Mouse (Mus musculus) MEL (cell line): Measurements from ENCODE around the gene Fam102a. TPM values are rescaled to one million over a fixed set of nuclear protein-coding genes. Genes with fewer than 3 reads are reported as not detected.

Experiments
- DNase-seq: peaks from one replicate; pipeline ENCODE4 v3.0.0; 2011; ENCODE audit warnings: low read depth, low spot score
- H3K27ac ChIP-seq: 2 replicates; pipeline ENCODE4 v1.5.1; 2012; ENCODE audit warnings: low read depth, mild to moderate bottlenecking, control low read depth, low read length, moderate library complexity; ENCODE audit not compliant: control insufficient read depth
- H3K27me3 ChIP-seq, 2 experiments: fragments of 150-350 bp in 1 of 2; sonication (generic) in 1 of 2; 2 replicates each; pipeline ENCODE4 v1.6.1; 2012; ENCODE audit warnings: low read length in 2 of 2, mild to moderate bottlenecking in 2 of 2, improper control_type of control experiment in 1 of 2, moderate library complexity in 1 of 2; ENCODE audit not compliant: insufficient read depth in 2 of 2, control insufficient read depth in 1 of 2
- H3K36me3 ChIP-seq, 2 experiments: 2 replicates each; pipeline ENCODE4 v1.6.1; 2012 to 2014; ENCODE audit warnings: low read length in 2 of 2, improper control_type of control experiment in 1 of 2, inconsistent platforms in 1 of 2, mild to moderate bottlenecking in 1 of 2; ENCODE audit not compliant: insufficient read depth in 2 of 2, control insufficient read depth in 1 of 2
- H3K4me1 ChIP-seq, 2 experiments: fragments of 150-350 bp in 1 of 2; sonication (generic) in 1 of 2; 2 replicates each; pipeline ENCODE4 v1.6.1; 2012; ENCODE audit warnings: low read length in 2 of 2, improper control_type of control experiment in 1 of 2, mild to moderate bottlenecking in 1 of 2; ENCODE audit not compliant: insufficient read depth in 2 of 2, control insufficient read depth in 1 of 2
- H3K4me3 ChIP-seq, 2 experiments: fragments of 150-350 bp in 1 of 2; sonication (generic) in 1 of 2; 2 replicates each; pipeline ENCODE4 v1.5.1; 2012; ENCODE audit warnings: low read depth in 2 of 2, low read length in 2 of 2, mild to moderate bottlenecking in 2 of 2, moderate library complexity in 2 of 2, control low read depth in 1 of 2, improper control_type of control experiment in 1 of 2; ENCODE audit not compliant: control insufficient read depth in 1 of 2, insufficient read depth in 1 of 2
- H3K79me2 ChIP-seq: 2 replicates; pipeline ENCODE4 v1.6.1; 2012; ENCODE audit warnings: mild to moderate bottlenecking, low read length, moderate library complexity; ENCODE audit not compliant: control insufficient read depth, poor library complexity, insufficient read depth
- H3K9ac ChIP-seq: 2 replicates; pipeline ENCODE4 v1.6.1; 2012; ENCODE audit warnings: low read depth, mild to moderate bottlenecking, control low read depth, low read length, moderate library complexity; ENCODE audit not compliant: control insufficient read depth, poor library complexity, severe bottlenecking
- H3K9me3 ChIP-seq: fragments of 150-350 bp; sonication (generic); replicated peaks from 2 replicates; pipeline ENCODE4 v1.6.1; 2012; ENCODE audit warnings: mild to moderate bottlenecking, low read length, improper control_type of control experiment, moderate library complexity; ENCODE audit not compliant: insufficient read depth
- CHD1 ChIP-seq: IDR thresholded peaks from 2 replicates; pipeline ENCODE4 v1.6.1; 2012; ENCODE audit warnings: low read depth, mild to moderate bottlenecking, inconsistent platforms, low read length, improper control_type of control experiment
- CTCF ChIP-seq, 3 experiments: IDR thresholded peaks in 2 of 3; conservative IDR thresholded peaks in 1 of 3; 2 replicates each; pipeline ENCODE4 v1.5.1; 2011 to 2012; ENCODE audit warnings: low read length in 3 of 3, low read depth in 2 of 3, mild to moderate bottlenecking in 2 of 3, improper control_type of control experiment in 1 of 3, inconsistent platforms in 1 of 3, mixed read lengths in 1 of 3, moderate library complexity in 1 of 3; ENCODE audit not compliant: control insufficient read depth in 1 of 3, insufficient read depth in 1 of 3, poor library complexity in 1 of 3, severe bottlenecking in 1 of 3
- GATA1 ChIP-seq: IDR thresholded peaks from 2 replicates; pipeline ENCODE4 v1.6.1; 2011; ENCODE audit warnings: low read depth, low read length, improper control_type of control experiment
- JUND ChIP-seq: IDR thresholded peaks from 2 replicates; pipeline ENCODE4 v1.6.1; 2011; ENCODE audit warnings: low read depth, mild to moderate bottlenecking, improper control_type of control experiment, low read length
- MAFK ChIP-seq: IDR thresholded peaks from 2 replicates; pipeline ENCODE4 v1.6.1; 2011; ENCODE audit warnings: low read depth, mild to moderate bottlenecking, low read length, improper control_type of control experiment, borderline replicate concordance
- MAZ ChIP-seq: IDR thresholded peaks from 2 replicates; pipeline ENCODE4 v1.6.1; 2012; ENCODE audit warnings: low read depth, mild to moderate bottlenecking, inconsistent platforms, low read length, improper control_type of control experiment
- MYC ChIP-seq: IDR thresholded peaks from 2 replicates; pipeline ENCODE4 v1.6.1; 2011; ENCODE audit warnings: low read depth, mild to moderate bottlenecking, low read length, improper control_type of control experiment, moderate library complexity
- POLR2A ChIP-seq, 2 experiments: IDR thresholded peaks; 2 replicates each; pipeline ENCODE4 v1.6.1; 2011 to 2012; ENCODE audit warnings: low read length in 2 of 2, mild to moderate bottlenecking in 2 of 2, control low read depth in 1 of 2, improper control_type of control experiment in 1 of 2, low read depth in 1 of 2, moderate library complexity in 1 of 2; ENCODE audit not compliant: control insufficient read depth in 1 of 2, insufficient read depth in 1 of 2, poor library complexity in 1 of 2
- RAD21 ChIP-seq: IDR thresholded peaks from 2 replicates; pipeline ENCODE4 v1.6.1; 2011; ENCODE audit warnings: mild to moderate bottlenecking, low read depth, low read length, improper control_type of control experiment
- RCOR1 ChIP-seq: IDR thresholded peaks from 2 replicates; pipeline ENCODE4 v1.6.1; 2012; ENCODE audit warnings: low read depth, mild to moderate bottlenecking, inconsistent platforms, low read length, improper control_type of control experiment
- SIN3A ChIP-seq: IDR thresholded peaks from 2 replicates; pipeline ENCODE4 v1.6.1; 2012; ENCODE audit warnings: low read length, improper control_type of control experiment, inconsistent platforms
- SMC3 ChIP-seq: IDR thresholded peaks from 2 replicates; pipeline ENCODE4 v1.6.1; 2011; ENCODE audit warnings: low read depth, low read length, improper control_type of control experiment
- TCF12 ChIP-seq: IDR thresholded peaks from 2 replicates; pipeline ENCODE4 v1.6.1; 2014; ENCODE audit warnings: low read depth, mild to moderate bottlenecking, inconsistent platforms, low read length, improper control_type of control experiment, moderate library complexity
- UBTF ChIP-seq: IDR thresholded peaks from 2 replicates; pipeline ENCODE4 v1.6.1; 2012; ENCODE audit warnings: low read depth, mild to moderate bottlenecking, inconsistent platforms, low read length, improper control_type of control experiment, moderate library complexity, borderline replicate concordance; ENCODE audit not compliant: insufficient read depth
- ZC3H11A ChIP-seq: IDR thresholded peaks from 2 replicates; pipeline ENCODE4 v1.6.1; 2012; ENCODE audit warnings: low read depth, mild to moderate bottlenecking, inconsistent platforms, low read length, improper control_type of control experiment
- ZKSCAN1 ChIP-seq: IDR thresholded peaks from 2 replicates; pipeline ENCODE4 v1.6.1; 2012; ENCODE audit warnings: low read depth, mild to moderate bottlenecking, inconsistent platforms, low read length, improper control_type of control experiment, moderate library complexity
- ZNF384 ChIP-seq: IDR thresholded peaks from 2 replicates; pipeline ENCODE4 v1.6.1; 2012; ENCODE audit warnings: low read depth, mild to moderate bottlenecking, inconsistent platforms, low read length, improper control_type of control experiment
- polyA plus RNA-seq, 2 experiments: library from polyadenylated mRNA; stranded (reverse) in 1 of 2; unstranded in 1 of 2; fragments of >175 nt in 1 of 2; fragments of >200 nt in 1 of 2; gene quantifications; 2 replicates each; pipeline versions ENCODE4 v1.2.1 to v1.2.4; 2012; ENCODE audit warnings: low replicate concordance in 2 of 2, low read depth in 1 of 2; ENCODE audit not compliant: insufficient read length in 2 of 2, insufficient read depth in 1 of 2, missing spikeins in 1 of 2
- total RNA-seq: library from RNA; depleted of rRNA; stranded (reverse); fragments of 300-350 nt; gene quantifications from 2 replicates; pipeline ENCODE4 v1.2.3, GENCODE M21; 2012

Fam102a gene
- total and polyA plus RNA-seq, 3 experiments: 1.8 to 2.4 TPM; not detected in 1

DNA sequence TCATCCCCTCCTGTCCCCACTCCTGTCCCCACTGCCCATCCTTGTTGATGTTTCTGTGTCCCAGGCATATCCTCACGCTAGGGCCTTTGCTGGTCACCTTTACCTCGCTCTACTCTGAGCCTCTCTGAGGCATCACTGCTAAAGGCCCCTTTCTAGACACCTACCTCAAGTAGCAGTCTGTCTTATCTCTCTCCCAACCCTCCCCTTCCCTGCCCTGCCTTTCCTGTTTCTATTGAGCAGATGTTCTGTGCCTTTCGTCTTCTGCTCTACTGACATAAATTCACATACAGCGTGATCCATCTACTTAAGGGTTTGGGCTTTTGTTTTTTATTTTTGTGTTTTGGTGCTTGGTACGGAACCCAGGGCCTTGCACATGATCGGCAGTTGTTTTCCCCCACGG lies 20.9 kb downstream of the Fam102a start:
- TF ChIP-seq SIN3A (no peak), ZNF384 (no peak), GATA1 (peak; percentile 52)
- Histone ChIP-seq H3K27ac (no peak overlapping the region), H3K9me3 (no peaks in the 10 kb centered on the region), H3K36me3 (peaks cover 0 to 2% of the 10 kb centered on the region in 2 experiments; a peak in 1 of 4 replicates), H3K4me1 (peaks cover 2 to 10% of the 10 kb centered on the region in 2 experiments; a peak in 3 of 4 replicates), H3K27me3 (no peaks in the 10 kb centered on the region), H3K9ac (no peak overlapping the region), H3K79me2 (no peaks in the 10 kb centered on the region), H3K4me3 (no peak overlapping the region)
- peak; percentile 35 for DNase-seq

DNA sequence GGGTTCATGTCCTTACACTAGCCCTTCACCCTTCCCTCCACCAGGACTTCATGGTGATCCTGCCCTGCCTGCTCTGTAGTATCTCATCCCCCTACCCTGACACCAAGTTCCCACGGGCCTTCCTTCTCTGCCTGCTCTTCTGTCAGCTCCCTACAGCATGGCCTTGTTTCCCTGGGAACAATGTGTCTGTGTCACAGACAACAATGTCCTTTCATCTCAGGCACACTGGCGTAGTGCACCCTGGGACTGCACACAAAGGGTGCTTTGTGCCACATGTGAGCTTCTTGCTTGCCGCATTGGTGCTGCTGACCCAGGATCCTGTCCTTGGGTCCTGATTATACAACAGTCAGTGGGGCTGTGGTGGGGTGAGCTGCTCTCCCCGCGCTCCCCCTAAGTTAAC lies 24.4 kb downstream of the Fam102a start:
- Histone ChIP-seq H3K9ac (no peak overlapping the region), H3K4me1 (peaks cover 2 to 10% of the 10 kb centered on the region in 2 experiments; a peak in 3 of 4 replicates), H3K79me2 (no peaks in the 10 kb centered on the region), H3K27me3 (no peaks in the 10 kb centered on the region), H3K36me3 (peaks cover 0 to 2% of the 10 kb centered on the region in 2 experiments; a peak in 1 of 4 replicates), H3K27ac (no peak overlapping the region), H3K9me3 (no peaks in the 10 kb centered on the region), H3K4me3 (no peak overlapping the region)
- DNase-seq: no peak
- TF ChIP-seq CTCF (IDR thresholded peaks at IDR 0.05 in 2 of 3, conservative IDR thresholded peaks at IDR 0.05 in 1 of 3; ENCODE audit: control insufficient read depth in 1 of 3, insufficient read depth in 1 of 3, low read depth in 2 of 3, low read length in 3 of 3, poor library complexity in 1 of 3, severe bottlenecking in 1 of 3) (no peak), RCOR1 (no peak), MAFK (no peak), POLR2A (IDR thresholded peaks at IDR 0.05; ENCODE audit: control insufficient read depth in 1 of 2, insufficient read depth in 1 of 2, low read depth in 1 of 2, low read length in 2 of 2, poor library complexity in 1 of 2) (no peak), SMC3 (no peak), CHD1 (no peak), MAZ (no peak), MYC (no peak), ZKSCAN1 (no peak), UBTF (no peak), JUND (no peak), ZNF384 (no peak)

DNA sequence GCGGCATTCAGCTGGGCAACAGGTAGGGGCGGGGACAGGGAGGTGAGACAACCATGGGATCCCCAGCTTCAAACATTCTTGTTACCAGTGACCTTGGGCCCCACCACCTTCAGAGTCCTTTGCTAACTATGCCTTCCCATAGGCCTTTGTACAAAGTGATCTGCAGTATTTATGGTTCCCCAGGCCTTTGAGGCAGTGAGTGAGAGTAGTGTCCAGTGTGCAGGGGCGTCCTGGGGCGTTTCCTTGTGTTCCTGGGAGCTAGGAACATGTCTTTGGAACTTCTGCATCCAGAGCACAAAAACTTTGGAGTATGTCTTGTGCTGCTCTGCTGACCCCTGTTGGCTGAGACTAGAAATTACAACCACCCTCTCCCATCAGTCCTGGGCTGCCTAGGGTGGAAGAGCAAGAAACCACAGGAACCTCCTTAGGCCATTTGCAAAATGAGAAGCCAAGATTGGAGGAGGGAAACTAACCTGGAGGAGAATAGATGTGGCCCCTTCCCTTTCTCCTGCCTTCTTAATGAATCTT lies 31.5 kb downstream of the Fam102a start:
- peaks cover 9% of the 10 kb centered on the region for H3K79me2 ChIP-seq
- peaks cover under 1 to 3% of the 10 kb centered on the region in 2 experiments; a peak in 2 of 4 replicates for H3K4me1 ChIP-seq
- no peak overlapping the region for H3K4me3 ChIP-seq
- DNase-seq: peak; percentile 84
- H3K9ac ChIP-seq: no peak overlapping the region
- no peak overlapping the region for H3K27ac ChIP-seq
- no peaks in the 10 kb centered on the region for H3K27me3 ChIP-seq
- H3K36me3 ChIP-seq: peaks cover 0 to 2% of the 10 kb centered on the region in 2 experiments; a peak in 1 of 4 replicates
- no peaks in the 10 kb centered on the region for H3K9me3 ChIP-seq
- TF ChIP-seq ZC3H11A: peak; percentile 94
- TF ChIP-seq RAD21: peak; percentile 98
- no peak for TF ChIP-seq TCF12
- peak; percentile 89 for TF ChIP-seq SMC3
- peak; percentile 77 to 98 (median 94) for TF ChIP-seq CTCF (IDR thresholded peaks at IDR 0.05 in 2 of 3, conservative IDR thresholded peaks at IDR 0.05 in 1 of 3; ENCODE audit: control insufficient read depth in 1 of 3, insufficient read depth in 1 of 3, low read depth in 2 of 3, low read length in 3 of 3, poor library complexity in 1 of 3, severe bottlenecking in 1 of 3)
